Mouse (Mus musculus) MEL (cell line): ENCODE data around the gene Gm4787. TPM values are rescaled to one million over a fixed set of nuclear protein-coding genes. Genes with fewer than 3 reads are reported as not detected.

Experiments
- DNase-seq: peaks from one replicate; pipeline ENCODE4 v3.0.0; 2011; ENCODE audit warnings: low read depth, low spot score
- H3K27ac ChIP-seq: 2 replicates; pipeline ENCODE4 v1.5.1; 2012; ENCODE audit warnings: low read depth, mild to moderate bottlenecking, control low read depth, low read length, moderate library complexity; ENCODE audit not compliant: control insufficient read depth
- H3K27me3 ChIP-seq, 2 experiments: fragments of 150-350 bp in 1 of 2; sonication (generic) in 1 of 2; 2 replicates each; pipeline ENCODE4 v1.6.1; 2012; ENCODE audit warnings: low read length in 2 of 2, mild to moderate bottlenecking in 2 of 2, improper control_type of control experiment in 1 of 2, moderate library complexity in 1 of 2; ENCODE audit not compliant: insufficient read depth in 2 of 2, control insufficient read depth in 1 of 2
- H3K36me3 ChIP-seq, 2 experiments: 2 replicates each; pipeline ENCODE4 v1.6.1; 2012 to 2014; ENCODE audit warnings: low read length in 2 of 2, improper control_type of control experiment in 1 of 2, inconsistent platforms in 1 of 2, mild to moderate bottlenecking in 1 of 2; ENCODE audit not compliant: insufficient read depth in 2 of 2, control insufficient read depth in 1 of 2
- H3K4me1 ChIP-seq, 2 experiments: fragments of 150-350 bp in 1 of 2; sonication (generic) in 1 of 2; 2 replicates each; pipeline ENCODE4 v1.6.1; 2012; ENCODE audit warnings: low read length in 2 of 2, improper control_type of control experiment in 1 of 2, mild to moderate bottlenecking in 1 of 2; ENCODE audit not compliant: insufficient read depth in 2 of 2, control insufficient read depth in 1 of 2
- H3K4me3 ChIP-seq, 2 experiments: fragments of 150-350 bp in 1 of 2; sonication (generic) in 1 of 2; 2 replicates each; pipeline ENCODE4 v1.5.1; 2012; ENCODE audit warnings: low read depth in 2 of 2, low read length in 2 of 2, mild to moderate bottlenecking in 2 of 2, moderate library complexity in 2 of 2, control low read depth in 1 of 2, improper control_type of control experiment in 1 of 2; ENCODE audit not compliant: control insufficient read depth in 1 of 2, insufficient read depth in 1 of 2
- H3K79me2 ChIP-seq: 2 replicates; pipeline ENCODE4 v1.6.1; 2012; ENCODE audit warnings: mild to moderate bottlenecking, low read length, moderate library complexity; ENCODE audit not compliant: control insufficient read depth, poor library complexity, insufficient read depth
- H3K9ac ChIP-seq: 2 replicates; pipeline ENCODE4 v1.6.1; 2012; ENCODE audit warnings: low read depth, mild to moderate bottlenecking, control low read depth, low read length, moderate library complexity; ENCODE audit not compliant: control insufficient read depth, poor library complexity, severe bottlenecking
- H3K9me3 ChIP-seq: fragments of 150-350 bp; sonication (generic); replicated peaks from 2 replicates; pipeline ENCODE4 v1.6.1; 2012; ENCODE audit warnings: mild to moderate bottlenecking, low read length, improper control_type of control experiment, moderate library complexity; ENCODE audit not compliant: insufficient read depth
- ETS1 ChIP-seq: IDR thresholded peaks from 2 replicates; pipeline ENCODE4 v1.6.1; 2012; ENCODE audit warnings: low read depth, mild to moderate bottlenecking, inconsistent platforms, low read length, improper control_type of control experiment, moderate library complexity
- MXI1 ChIP-seq: IDR thresholded peaks from 2 replicates; pipeline ENCODE4 v1.6.1; 2011; ENCODE audit warnings: mild to moderate bottlenecking, low read depth, low read length, improper control_type of control experiment
- polyA plus RNA-seq, 2 experiments: library from polyadenylated mRNA; stranded (reverse) in 1 of 2; unstranded in 1 of 2; fragments of >175 nt in 1 of 2; fragments of >200 nt in 1 of 2; gene quantifications; 2 replicates each; pipeline versions ENCODE4 v1.2.1 to v1.2.4; 2012; ENCODE audit warnings: low replicate concordance in 2 of 2, low read depth in 1 of 2; ENCODE audit not compliant: insufficient read length in 2 of 2, insufficient read depth in 1 of 2, missing spikeins in 1 of 2
- total RNA-seq: library from RNA; depleted of rRNA; stranded (reverse); fragments of 300-350 nt; gene quantifications from 2 replicates; pipeline ENCODE4 v1.2.3, GENCODE M21; 2012; rRNA removed

The Gm4787 gene
- total and polyA plus RNA-seq, 3 experiments: 0.08 to 0.19 TPM; not detected in 1

DNA sequence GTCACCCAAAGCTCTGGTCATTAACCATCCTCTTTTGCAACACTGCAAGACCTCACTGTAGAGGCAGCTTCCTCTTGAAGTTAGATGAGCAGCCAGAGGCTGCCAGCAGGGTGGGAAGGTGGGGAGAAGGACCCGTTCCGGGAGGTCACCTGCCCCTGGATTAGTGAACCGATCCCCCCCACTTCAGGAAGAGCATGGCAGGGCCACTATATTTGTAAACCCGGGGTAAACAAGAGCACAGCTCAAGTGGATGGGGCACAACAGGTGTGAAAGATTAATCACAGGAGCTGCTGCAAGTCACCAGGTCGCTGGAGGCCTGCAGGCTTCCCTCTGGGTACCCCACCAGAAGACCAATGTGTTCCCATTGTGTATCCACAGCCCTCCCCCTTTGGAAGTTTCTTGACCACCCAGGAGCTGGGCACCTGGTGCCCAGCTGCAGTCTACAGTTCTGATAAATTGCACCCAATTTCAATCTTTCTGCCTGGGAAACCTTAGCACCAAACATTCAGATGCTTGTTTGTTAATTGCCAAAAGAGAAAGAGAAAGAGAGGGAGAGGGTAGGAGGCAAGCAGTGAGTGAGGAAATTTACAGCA, 48.1 kb downstream of the Gm4787 start:
- Histone ChIP-seq H3K79me2 (no peaks in the 10 kb centered on the region), H3K9me3 (no peaks in the 10 kb centered on the region), H3K9ac (no peak overlapping the region), H3K4me3 (no peak overlapping the region), H3K27ac (no peak overlapping the region), H3K4me1 (no peaks in the 10 kb centered on the region), H3K36me3 (no peaks in the 10 kb centered on the region), H3K27me3 (peaks cover 0 to 3% of the 10 kb centered on the region in 2 experiments; a peak in 1 of 4 replicates)
- TF ChIP-seq ETS1 (no peak), MXI1 (no peak)
- no peak for DNase-seq

Other genes starting within 250 kb of the Gm4787 start
- not detected in 2 replicates for gene Slc8a3, start 46.3 kb downstream of the Gm4787 start, total RNA-seq
- not detected for gene Slc8a3, start 46.3 kb downstream of the Gm4787 start, polyA plus RNA-seq
- 0.42 and 0.46 TPM in 2 replicates for gene Adam4, start 42.5 kb upstream of the Gm4787 start, total RNA-seq
- under 1 TPM in 1 of 2 experiments, not detected in 1; 0.15 TPM for gene Adam4, start 42.5 kb upstream of the Gm4787 start, polyA plus RNA-seq
- gene Cox16, start 105.7 kb upstream of the Gm4787 start, total RNA-seq: 94.6 and 99.1 TPM in 2 replicates
- gene Cox16, start 105.7 kb upstream of the Gm4787 start, polyA plus RNA-seq: 10 to 100 TPM in 1 of 2 experiments, not detected in 1; 49.6 TPM
- 40.0 and 46.2 TPM in 2 replicates for gene Gm20498, start 153.4 kb upstream of the Gm4787 start, total RNA-seq
- 10 to 100 TPM in 1 of 2 experiments, not detected in 1; 41.5 TPM for gene Gm20498, start 153.4 kb upstream of the Gm4787 start, polyA plus RNA-seq
- gene Synj2bp, start 153.4 kb upstream of the Gm4787 start, total RNA-seq: 12.3 and 14.7 TPM in 2 replicates
- 10 to 100 TPM in 1 of 2 experiments, not detected in 1; 19.3 TPM for gene Synj2bp, start 153.4 kb upstream of the Gm4787 start, polyA plus RNA-seq
- gene Adam21, start 189.0 kb upstream of the Gm4787 start, total RNA-seq: 0.08 and 0.10 TPM in 2 replicates
- gene Adam21, start 189.0 kb upstream of the Gm4787 start, polyA plus RNA-seq: under 1 TPM in 1 of 2 experiments, not detected in 1; 0.06 TPM
- gene Med6, start 215.5 kb upstream of the Gm4787 start, total RNA-seq: 41.8 and 49.2 TPM in 2 replicates
- gene Med6, start 215.5 kb upstream of the Gm4787 start, polyA plus RNA-seq: 10 to 100 TPM in 1 of 2 experiments, not detected in 1; 44.4 TPM